Mouse (Mus musculus) gastrocnemius, postnatal 36 days (tissue): ENCODE results near the gene Vmn1r155. TPM values are rescaled to one million over a fixed set of nuclear protein-coding genes. Genes with fewer than 3 reads are reported as not detected.
"Not testable (repeated sequence)": the region's sequence is repeated elsewhere in the genome, so short reads cannot be mapped to it uniquely, and the experiment has no call there.

Source experiments
- DNase-seq, 2 experiments: peaks; one replicate each; pipeline ENCODE4 v3.0.0; 2022
- intact Hi-C: fragments of 180-260 bp; cut with DNase I; formaldehyde crosslinking; loops from one replicate; pipeline ENCODE4 v1.15.1; 2025
- long read RNA-seq, 2 experiments: library from polyadenylated mRNA; stranded (forward); transcript quantifications; one replicate each; pipeline ENCODE4 v2.0.0; 2021
- total RNA-seq, 2 experiments: library from RNA; stranded (reverse); gene quantifications; 2 replicates each; pipeline ENCODE4 v1.2.3; 2021

Gene Vmn1r155
- total RNA-seq: not detected
- long read RNA-seq, experiment 1: 0 reads
- long read RNA-seq, experiment 2: 0 reads

DNA sequence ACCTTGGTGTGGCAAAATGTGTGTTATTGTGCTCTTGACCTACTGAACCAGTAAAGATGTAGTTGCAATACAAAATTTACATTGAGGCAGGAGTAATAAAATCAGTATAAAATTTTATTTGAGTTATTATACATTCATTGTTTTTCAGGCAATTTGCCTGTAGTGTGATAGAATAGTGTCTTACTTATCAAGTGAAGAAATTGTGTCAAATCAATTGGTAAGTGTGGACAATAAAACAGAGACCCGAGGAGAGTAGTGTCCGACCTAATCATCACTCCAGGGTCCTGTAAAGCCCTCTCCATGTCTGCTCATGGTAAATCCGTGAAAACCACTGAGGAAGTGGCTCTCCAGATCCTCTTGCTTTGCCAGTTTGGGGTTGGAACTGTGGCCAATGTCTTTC is at the start of gene Vmn1r155:
Gene Vmn1r155, plus strand, starts transcription at position 301 of the 400 bp plus-strand sequence.
- intact Hi-C loops: not testable (repeated sequence)

DNA sequence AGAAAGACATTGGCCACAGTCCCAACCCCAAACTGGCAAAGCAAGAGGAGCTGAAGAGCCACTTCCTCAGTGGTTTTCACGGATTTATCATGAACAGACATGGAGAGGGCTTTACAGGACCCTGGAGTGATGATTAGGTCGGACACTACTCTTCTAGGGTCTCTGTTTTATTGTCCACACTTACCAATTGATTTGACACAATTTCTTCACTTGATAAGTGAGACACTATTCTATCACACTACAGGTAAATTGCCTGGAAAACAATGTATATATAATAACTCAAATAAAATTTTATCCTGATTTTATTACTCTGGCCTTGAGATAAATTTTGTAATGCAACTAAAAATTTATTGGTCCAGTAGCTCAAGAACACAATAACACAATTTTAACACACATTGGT is 34.4 kb downstream of the Vmn1r155 start, which contains the start of gene Gm8693:
Gene Gm8693, minus strand, starts transcription at position 101 of the 400 bp plus-strand sequence.
- intact Hi-C loops, DNase-seq: not testable (repeated sequence)

More for the DNA sequence above, at the start of gene Vmn1r155:
- DNase-seq: not testable (repeated sequence)

Other genes with a start within 250 kb of the Vmn1r155 start
- not detected for gene Vmn1r148, start 244.4 kb upstream of the Vmn1r155 start, total RNA-seq
- gene Vmn1r149, start 219.8 kb upstream of the Vmn1r155 start, total RNA-seq: not detected
- gene Gm10665, start 193.9 kb upstream of the Vmn1r155 start, total RNA-seq: not detected
- not detected for gene Vmn1r151, start 158.3 kb upstream of the Vmn1r155 start, total RNA-seq
- not detected for gene Vmn1r152, start 135.1 kb upstream of the Vmn1r155 start, total RNA-seq
- not detected for gene Gm8677, start 123.1 kb upstream of the Vmn1r155 start, total RNA-seq
- not detected for gene Gm4201, start 92.7 kb upstream of the Vmn1r155 start, total RNA-seq
- gene Gm4565, start 69.9 kb upstream of the Vmn1r155 start, total RNA-seq: not detected
- not detected for gene Gm8693, start 34.3 kb downstream of the Vmn1r155 start, total RNA-seq
- gene Gm4567, start 61.7 kb downstream of the Vmn1r155 start, total RNA-seq: not detected
- not detected for gene Vmn1r157, start 103.7 kb downstream of the Vmn1r155 start, total RNA-seq
- not detected for gene Vmn1r158, start 132.8 kb downstream of the Vmn1r155 start, total RNA-seq
- not detected for gene Vmn1r159, start 185.6 kb downstream of the Vmn1r155 start, total RNA-seq
- gene Vmn1r160, start 213.2 kb downstream of the Vmn1r155 start, total RNA-seq: not detected